Mouse (Mus musculus): Measurements from ENCODE around the gene Iqcd. TPM values are rescaled to one million over a fixed set of nuclear protein-coding genes. Genes with fewer than 3 reads are reported as not detected.

Iqcd gene
- polyA plus RNA-seq, 1 experiment, result 1.2 TPM

DNA sequence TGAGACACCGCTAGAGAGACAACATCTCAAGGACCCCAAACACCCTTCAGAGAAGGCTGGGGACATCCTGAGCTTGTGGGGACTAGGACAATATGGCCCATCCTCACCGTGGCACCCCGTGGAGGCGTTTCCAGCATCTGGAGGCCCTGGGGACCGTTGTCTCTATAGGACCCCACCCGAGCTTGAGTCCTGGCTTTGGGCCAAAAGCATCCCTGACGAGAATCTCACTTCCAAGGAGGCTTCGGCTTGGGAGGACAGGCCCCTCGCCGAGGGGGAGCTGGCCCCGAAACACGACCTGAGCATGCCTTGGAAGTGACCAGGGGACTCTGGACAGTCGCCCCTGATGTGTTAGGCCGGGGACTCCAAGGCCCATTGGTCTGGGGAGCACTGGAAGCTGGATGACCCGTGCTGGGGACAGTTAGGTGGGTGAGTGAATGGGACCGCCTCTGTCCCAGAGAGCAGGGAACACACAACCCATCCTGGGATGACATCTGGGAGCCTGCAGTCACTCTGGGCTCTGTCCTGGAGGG lies 20.5 kb downstream of the Iqcd start:
- TF ChIP-seq CTCF (IDR thresholded peaks at IDR 0.05; ENCODE audit: low read depth, low read length) (no peak), POLR2A (IDR thresholded peaks at IDR 0.05; ENCODE audit: borderline replicate concordance, low read depth, low read length) (no peak)
- H3K4me1 ChIP-seq (ENCODE audit: control insufficient read depth, insufficient read depth, low read length), result peaks cover 15% of the 10 kb centered on the region
- H3K4me3 ChIP-seq (ENCODE audit: insufficient read depth, low read length), result no peak overlapping the region
- H3K27ac ChIP-seq (ENCODE audit: insufficient read depth, low read depth, low read length), result no peak overlapping the region

DNA sequence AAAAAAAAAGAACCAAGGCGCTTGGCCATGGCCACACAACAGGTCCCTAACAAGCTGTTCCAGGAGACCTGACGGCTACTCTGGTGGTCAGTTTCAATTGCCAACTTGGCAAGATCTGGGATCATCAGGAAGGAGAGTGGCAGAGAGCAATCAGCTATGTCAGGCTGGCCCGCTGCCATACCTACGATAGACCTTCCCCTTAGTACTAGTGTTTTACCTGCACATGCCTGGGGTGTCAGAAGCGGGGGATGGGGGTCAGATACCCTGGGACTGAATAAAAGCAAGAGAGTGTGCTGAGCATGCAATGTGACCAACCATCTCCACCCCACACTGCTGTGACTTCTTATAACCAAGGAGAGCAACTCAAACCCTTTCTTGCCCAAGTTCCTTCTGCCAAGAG lies 22.1 kb downstream of the Iqcd start:
- Histone ChIP-seq H3K4me3 (ENCODE audit: insufficient read depth, low read length) (no peak overlapping the region), H3K27ac (ENCODE audit: insufficient read depth, low read depth, low read length) (no peak overlapping the region), H3K4me1 (ENCODE audit: control insufficient read depth, insufficient read depth, low read length) (peaks cover 12% of the 10 kb centered on the region)
- TF ChIP-seq CTCF (IDR thresholded peaks at IDR 0.05; ENCODE audit: low read depth, low read length) (no peak), POLR2A (IDR thresholded peaks at IDR 0.05; ENCODE audit: borderline replicate concordance, low read depth, low read length) (no peak)

DNA sequence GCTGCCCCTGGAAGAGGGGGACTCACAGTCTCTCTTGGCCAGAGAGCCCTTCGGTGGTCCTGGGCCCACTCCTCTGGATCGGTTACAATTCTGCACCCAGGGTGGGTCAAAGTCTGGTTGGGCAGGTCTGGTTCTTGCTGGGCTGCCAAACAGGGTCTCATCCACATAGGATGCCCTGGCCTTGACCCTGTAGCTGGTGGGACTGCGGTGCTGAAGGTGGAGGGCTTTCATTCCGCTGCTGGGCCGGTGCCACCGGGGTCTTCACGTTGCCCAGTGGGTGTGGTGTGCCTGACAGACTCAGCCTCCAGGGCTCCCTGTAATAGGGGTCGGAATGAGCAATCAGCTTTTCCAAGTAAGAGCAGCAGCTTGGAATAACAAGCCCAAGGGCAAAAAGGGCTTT lies 22.6 kb downstream of the Iqcd start:
- Histone ChIP-seq H3K4me3 (ENCODE audit: insufficient read depth, low read length) (peak overlapping the region; percentile 75), H3K27ac (ENCODE audit: insufficient read depth, low read depth, low read length) (no peak overlapping the region), H3K4me1 (ENCODE audit: control insufficient read depth, insufficient read depth, low read length) (peaks cover 12% of the 10 kb centered on the region)
- TF ChIP-seq POLR2A (IDR thresholded peaks at IDR 0.05; ENCODE audit: borderline replicate concordance, low read depth, low read length), result no peak
- TF ChIP-seq CTCF (IDR thresholded peaks at IDR 0.05; ENCODE audit: low read depth, low read length), result no peak

GRCm38 (mm10) chr5:120612442-120612821 lies 23.6 kb downstream of the Iqcd start, which contains the start of the genes Rita1 and Ddx54:
TSS of gene Rita1 (minus strand) at chr5:120612589.
TSS of gene Ddx54 (plus strand) at chr5:120612739.
- TF ChIP-seq POLR2A (IDR thresholded peaks at IDR 0.05; ENCODE audit: borderline replicate concordance, low read depth, low read length) (0 out of 2 replicates have a peak, but pooled peaks have one; percentile 16), CTCF (IDR thresholded peaks at IDR 0.05; ENCODE audit: low read depth, low read length) (no peak)
- Histone ChIP-seq H3K4me3 (ENCODE audit: insufficient read depth, low read length) (peak within 1 kb of the TSS; percentile 84), H3K4me1 (ENCODE audit: control insufficient read depth, insufficient read depth, low read length) (peaks cover 12% of the 10 kb centered on the region), H3K27ac (ENCODE audit: insufficient read depth, low read depth, low read length) (peak within 1 kb of the TSS; percentile 65)

GRCm38 (mm10) chr5:120612822-120613604 lies 24.2 kb downstream of the Iqcd start:
- TF ChIP-seq POLR2A (IDR thresholded peaks at IDR 0.05; ENCODE audit: borderline replicate concordance, low read depth, low read length) (no peak; the same call in 1 of the 2 replicates), CTCF (IDR thresholded peaks at IDR 0.05; ENCODE audit: low read depth, low read length) (no peak)
- H3K4me3 ChIP-seq (ENCODE audit: insufficient read depth, low read length), result peak overlapping the region; percentile 84

GRCm38 (mm10) chr5:120615903-120616302 lies 27.1 kb downstream of the Iqcd start:
- Histone ChIP-seq H3K4me3 (ENCODE audit: insufficient read depth, low read length) (no peak overlapping the region), H3K4me1 (ENCODE audit: control insufficient read depth, insufficient read depth, low read length) (peaks cover 6% of the 10 kb centered on the region), H3K27ac (ENCODE audit: insufficient read depth, low read depth, low read length) (no peak overlapping the region)
- TF ChIP-seq CTCF (IDR thresholded peaks at IDR 0.05; ENCODE audit: low read depth, low read length) (peak; percentile 19; the same call in 1 of the 2 replicates), POLR2A (IDR thresholded peaks at IDR 0.05; ENCODE audit: borderline replicate concordance, low read depth, low read length) (no peak)

More at GRCm38 (mm10) chr5:120612822-120613604, 24.2 kb downstream of the Iqcd start:
- Histone ChIP-seq H3K4me1 (ENCODE audit: control insufficient read depth, insufficient read depth, low read length) (peaks cover 12% of the 10 kb centered on the region), H3K27ac (ENCODE audit: insufficient read depth, low read depth, low read length) (peak overlapping the region; percentile 65)

GRCm38 (mm10) chr5:120618778-120619177 lies 30.0 kb downstream of the Iqcd start:
- H3K4me1 ChIP-seq (ENCODE audit: control insufficient read depth, insufficient read depth, low read length), result no peaks in the 10 kb centered on the region
- TF ChIP-seq CTCF (IDR thresholded peaks at IDR 0.05; ENCODE audit: low read depth, low read length), result no peak
- no peak for TF ChIP-seq POLR2A (IDR thresholded peaks at IDR 0.05; ENCODE audit: borderline replicate concordance, low read depth, low read length)
- no peak overlapping the region for H3K27ac ChIP-seq (ENCODE audit: insufficient read depth, low read depth, low read length)
- H3K4me3 ChIP-seq (ENCODE audit: insufficient read depth, low read length), result no peak overlapping the region

DNA sequence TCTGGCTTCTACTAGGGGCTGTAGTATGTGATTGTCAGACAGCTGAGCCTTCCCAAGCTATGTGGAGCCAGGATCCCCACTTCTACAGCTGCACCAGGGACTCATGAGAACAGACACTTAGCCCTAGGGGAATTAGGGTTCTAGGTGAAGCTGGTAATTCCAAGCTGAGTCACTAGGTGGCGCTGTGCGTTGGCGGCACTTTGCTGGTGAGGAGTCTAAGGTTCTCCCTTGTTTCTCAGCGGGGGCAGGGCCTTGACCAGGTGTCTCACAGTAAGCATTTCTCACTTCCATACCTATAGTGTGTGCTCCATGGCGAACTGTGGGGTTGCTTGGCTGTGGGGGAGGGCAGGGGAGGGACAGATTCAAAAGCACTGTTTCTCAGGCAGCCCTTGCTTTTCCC lies 30.4 kb downstream of the Iqcd start:
- peak; percentile 92 for TF ChIP-seq CTCF (IDR thresholded peaks at IDR 0.05; ENCODE audit: low read depth, low read length)
- no peak for TF ChIP-seq POLR2A (IDR thresholded peaks at IDR 0.05; ENCODE audit: borderline replicate concordance, low read depth, low read length)
- no peak overlapping the region for H3K4me3 ChIP-seq (ENCODE audit: insufficient read depth, low read length)
- H3K27ac ChIP-seq (ENCODE audit: insufficient read depth, low read depth, low read length), result no peak overlapping the region
- no peaks in the 10 kb centered on the region for H3K4me1 ChIP-seq (ENCODE audit: control insufficient read depth, insufficient read depth, low read length)

GRCm38 (mm10) chr5:120620375-120621077 lies 31.7 kb downstream of the Iqcd start:
- no peak overlapping the region for H3K4me3 ChIP-seq (ENCODE audit: insufficient read depth, low read length)
- H3K4me1 ChIP-seq (ENCODE audit: control insufficient read depth, insufficient read depth, low read length), result no peaks in the 10 kb centered on the region
- H3K27ac ChIP-seq (ENCODE audit: insufficient read depth, low read depth, low read length), result no peak overlapping the region
- TF ChIP-seq CTCF (IDR thresholded peaks at IDR 0.05; ENCODE audit: low read depth, low read length), result peak; percentile 83
- TF ChIP-seq POLR2A (IDR thresholded peaks at IDR 0.05; ENCODE audit: borderline replicate concordance, low read depth, low read length), result no peak
